Mouse (Mus musculus): Measurements from ENCODE around the gene Tecpr2.

DNA sequence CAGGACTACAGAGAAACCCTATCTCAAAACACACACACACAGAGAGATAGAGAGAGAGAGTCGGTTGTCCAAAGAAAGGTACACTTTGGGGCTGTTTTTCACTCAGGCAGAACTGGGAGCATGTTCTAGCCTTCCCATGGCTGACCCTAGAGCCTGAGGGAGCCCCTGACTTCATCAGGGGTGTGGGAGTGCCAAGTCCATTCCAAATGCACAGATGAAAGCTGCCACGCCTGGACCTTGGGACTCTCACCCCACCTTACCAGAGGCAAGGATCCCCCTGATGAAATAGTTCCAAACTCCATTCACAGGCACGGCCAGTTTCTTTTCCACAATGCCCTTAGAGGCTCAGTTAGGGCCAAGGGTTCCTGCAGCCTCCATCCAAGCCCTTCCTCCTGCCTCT is 90.7 kb downstream of the Tecpr2 start:
- TF ChIP-seq SIN3A (IDR thresholded peaks at IDR 0.05; ENCODE audit: low read length) (no peak), USF1 (IDR thresholded peaks at IDR 0.05; ENCODE audit: low read depth, low read length) (no peak), BHLHE40 (IDR thresholded peaks at IDR 0.05; ENCODE audit: low read depth, low read length) (no peak), POLR2A (IDR thresholded peaks at IDR 0.05; ENCODE audit: low read depth, low read length) (no peak), CTCF (conservative IDR thresholded peaks at IDR 0.05 in 1 of 2, IDR thresholded peaks at IDR 0.05 in 1 of 2; ENCODE audit: low read depth in 2 of 2, low read length in 2 of 2) (no peak), UBTF (IDR thresholded peaks at IDR 0.05; ENCODE audit: low read depth, low read length) (no peak), E2F4 (IDR thresholded peaks at IDR 0.05; ENCODE audit: insufficient replicate concordance, low read depth, low read length) (no peak), POLR2AphosphoS2 (IDR thresholded peaks at IDR 0.05; ENCODE audit: low read depth, low read length) (no peak), MAX (IDR thresholded peaks at IDR 0.05; ENCODE audit: low read length) (no peak), CHD1 (IDR thresholded peaks at IDR 0.05; ENCODE audit: low read depth, low read length) (no peak), HCFC1 (IDR thresholded peaks at IDR 0.05; ENCODE audit: low read depth, low read length) (no peak), NELFE (IDR thresholded peaks at IDR 0.05; ENCODE audit: low read depth, low read length) (no peak), ZNF384 (IDR thresholded peaks at IDR 0.05; ENCODE audit: low read depth, low read length) (no peak), ZMIZ1 (IDR thresholded peaks at IDR 0.05; ENCODE audit: low read depth, low read length) (no peak)

Data from CH12.LX (cell line).